Mouse (Mus musculus): ENCODE data around the gene Trappc6a. TPM values are rescaled to one million over a fixed set of nuclear protein-coding genes. Genes with fewer than 3 reads are reported as not detected.

Gene Trappc6a
- polyA plus RNA-seq, 1 experiment from 2014 or later: 52.5 TPM

- Histone ChIP-seq H3K27ac (ENCODE audit: low read depth) (no peak overlapping the region), H3K4me1 (ENCODE audit: insufficient read depth) (no peaks in the 10 kb centered on the region), H3K4me2 (ENCODE audit: low read depth, low read length) (no peak overlapping the region), H3K9ac (replicated peaks) (no peak overlapping the region), H3K36me3 (replicated peaks; ENCODE audit: insufficient read depth, low read length) (no peaks in the 10 kb centered on the region), H3K4me3 (ENCODE audit: low read depth, low read length) (no peak overlapping the region), H3K27me3 (ENCODE audit: insufficient read depth, low read length) (peaks cover 12% of the 10 kb centered on the region; the same call in 1 of the 2 replicates), H3K9me3 (ENCODE audit: low read length) (no peaks in the 10 kb centered on the region)
- ATAC-seq (no peak), DNase-seq (no peak)
- 92% methylated on average over 1 of the region's 1 CpGs for whole genome bisulfite sequencing (ENCODE audit: insufficient replicate concordance)
- TF ChIP-seq EP300 (IDR thresholded peaks at IDR 0.05; ENCODE audit: low read depth): no peak
- TF ChIP-seq CTCF (IDR thresholded peaks at IDR 0.05; ENCODE audit: low read depth): no peak
Measured at GRCm38 (mm10) chr7:19485488-19485887, 22.7 kb upstream of the Trappc6a start.

- H3K9me3 ChIP-seq (ENCODE audit: low read length): no peaks in the 10 kb centered on the region
- H3K4me3 ChIP-seq (ENCODE audit: low read depth, low read length): no peak overlapping the region
- TF ChIP-seq CTCF (IDR thresholded peaks at IDR 0.05; ENCODE audit: low read depth) (no peak), EP300 (IDR thresholded peaks at IDR 0.05; ENCODE audit: low read depth) (no peak)
- H3K27ac ChIP-seq (ENCODE audit: low read depth): no peak overlapping the region
- no peak for DNase-seq
- H3K9ac ChIP-seq (replicated peaks): no peak overlapping the region
- peaks cover 20% of the 10 kb centered on the region; the same call in 1 of the 2 replicates for H3K27me3 ChIP-seq (ENCODE audit: insufficient read depth, low read length)
- no peaks in the 10 kb centered on the region for H3K4me1 ChIP-seq (ENCODE audit: insufficient read depth)
- no peak overlapping the region for H3K4me2 ChIP-seq (ENCODE audit: low read depth, low read length)
- no peaks in the 10 kb centered on the region for H3K36me3 ChIP-seq (replicated peaks; ENCODE audit: insufficient read depth, low read length)
- 54% methylated on average over 7 of the region's 7 CpGs for WGBS (ENCODE audit: insufficient replicate concordance)
- ATAC-seq: no peak
Measured at GRCm38 (mm10) chr7:19486549-19486948, 21.6 kb upstream of the Trappc6a start.

- DNase-seq (no peak), ATAC-seq (no peak)
- Histone ChIP-seq H3K4me1 (ENCODE audit: insufficient read depth) (peaks cover 4% of the 10 kb centered on the region; the same call in 1 of the 2 replicates), H3K9me3 (ENCODE audit: low read length) (no peaks in the 10 kb centered on the region), H3K27ac (ENCODE audit: low read depth) (no peak overlapping the region), H3K4me2 (ENCODE audit: low read depth, low read length) (no peak overlapping the region), H3K4me3 (ENCODE audit: low read depth, low read length) (no peak overlapping the region), H3K9ac (replicated peaks) (no peak overlapping the region), H3K27me3 (ENCODE audit: insufficient read depth, low read length) (peaks cover 22% of the 10 kb centered on the region; the same call in 1 of the 2 replicates), H3K36me3 (replicated peaks; ENCODE audit: insufficient read depth, low read length) (no peaks in the 10 kb centered on the region)
- TF ChIP-seq CTCF (IDR thresholded peaks at IDR 0.05; ENCODE audit: low read depth) (no peak), EP300 (IDR thresholded peaks at IDR 0.05; ENCODE audit: low read depth) (no peak)
- 61% methylated on average over 29 of the region's 31 CpGs for WGBS (ENCODE audit: insufficient replicate concordance)
Measured at GRCm38 (mm10) chr7:19489525-19489924, 18.7 kb upstream of the Trappc6a start.

GRCm38 (mm10) chr7:19491731-19492130 is 16.5 kb upstream of the Trappc6a start:
- DNase-seq: peak; percentile 49
- H3K4me3 ChIP-seq (ENCODE audit: low read depth, low read length): no peak overlapping the region
- peak; percentile 38; the same call in 1 of the 2 replicates for ATAC-seq
- H3K4me1 ChIP-seq (ENCODE audit: insufficient read depth): peaks cover 8% of the 10 kb centered on the region
- H3K4me2 ChIP-seq (ENCODE audit: low read depth, low read length): peak overlapping the region; percentile 54
- H3K27ac ChIP-seq (ENCODE audit: low read depth): no peak overlapping the region
- H3K27me3 ChIP-seq (ENCODE audit: insufficient read depth, low read length): peaks cover 22% of the 10 kb centered on the region; the same call in 1 of the 2 replicates
- 5% methylated on average over 26 of the region's 26 CpGs for WGBS (ENCODE audit: insufficient replicate concordance)
- no peaks in the 10 kb centered on the region for H3K9me3 ChIP-seq (ENCODE audit: low read length)
- no peak overlapping the region for H3K9ac ChIP-seq (replicated peaks)
- TF ChIP-seq CTCF (IDR thresholded peaks at IDR 0.05; ENCODE audit: low read depth) (peak; percentile 47), EP300 (IDR thresholded peaks at IDR 0.05; ENCODE audit: low read depth) (no peak)
- H3K36me3 ChIP-seq (replicated peaks; ENCODE audit: insufficient read depth, low read length): no peaks in the 10 kb centered on the region

- no peak overlapping the region for H3K27ac ChIP-seq (ENCODE audit: low read depth)
- peaks cover 10% of the 10 kb centered on the region; the same call in 1 of the 2 replicates for H3K27me3 ChIP-seq (ENCODE audit: insufficient read depth, low read length)
- no peak for ATAC-seq
- H3K9ac ChIP-seq (replicated peaks): no peak overlapping the region
- H3K36me3 ChIP-seq (replicated peaks; ENCODE audit: insufficient read depth, low read length): no peaks in the 10 kb centered on the region
- H3K4me3 ChIP-seq (ENCODE audit: low read depth, low read length): no peak overlapping the region
- H3K4me1 ChIP-seq (ENCODE audit: insufficient read depth): peaks cover 15% of the 10 kb centered on the region
- TF ChIP-seq EP300 (IDR thresholded peaks at IDR 0.05; ENCODE audit: low read depth) (no peak), CTCF (IDR thresholded peaks at IDR 0.05; ENCODE audit: low read depth) (no peak)
- no peak overlapping the region for H3K4me2 ChIP-seq (ENCODE audit: low read depth, low read length)
- no peak for DNase-seq
- WGBS (ENCODE audit: insufficient replicate concordance): 76% methylated on average over 25 of the region's 25 CpGs
- H3K9me3 ChIP-seq (ENCODE audit: low read length): no peaks in the 10 kb centered on the region
Measured at GRCm38 (mm10) chr7:19494751-19495474, 13.3 kb upstream of the Trappc6a start.

GRCm38 (mm10) chr7:19495521-19496213 is 12.5 kb upstream of the Trappc6a start:
- peaks cover 19% of the 10 kb centered on the region for H3K4me1 ChIP-seq (ENCODE audit: insufficient read depth)
- no peak; the same call in 1 of the 2 replicates for ATAC-seq
- no peak overlapping the region for H3K27ac ChIP-seq (ENCODE audit: low read depth)
- H3K4me2 ChIP-seq (ENCODE audit: low read depth, low read length): no peak overlapping the region
- H3K4me3 ChIP-seq (ENCODE audit: low read depth, low read length): no peak overlapping the region
- H3K9ac ChIP-seq (replicated peaks): no peak overlapping the region
- WGBS (ENCODE audit: insufficient replicate concordance): 64% methylated on average over 20 of the region's 20 CpGs
- no peak for DNase-seq
- H3K9me3 ChIP-seq (ENCODE audit: low read length): no peaks in the 10 kb centered on the region
- no peaks in the 10 kb centered on the region for H3K36me3 ChIP-seq (replicated peaks; ENCODE audit: insufficient read depth, low read length)
- TF ChIP-seq CTCF (IDR thresholded peaks at IDR 0.05; ENCODE audit: low read depth): no peak
- no peak for TF ChIP-seq EP300 (IDR thresholded peaks at IDR 0.05; ENCODE audit: low read depth)
- peaks cover 9% of the 10 kb centered on the region; the same call in 1 of the 2 replicates for H3K27me3 ChIP-seq (ENCODE audit: insufficient read depth, low read length)
